Mouse (Mus musculus) spleen, adult 10 weeks (tissue): ENCODE data around the gene Fam19a3. TPM values are rescaled to one million over a fixed set of nuclear protein-coding genes. Genes with fewer than 3 reads are reported as not detected.

Experiments used
- polyA plus RNA-seq: library from polyadenylated mRNA; stranded (reverse); fragments of 350-450 nt; fragmentation: Illumina TruSeq; extraction: RNeasy Lipid Tissue Mini Kit (QIAGEN cat#74804); gene quantifications from one replicate; pipeline ENCODE4 v1.2.3, GENCODE M21; 2015; ENCODE audit warnings: low replicate concordance; ENCODE audit not compliant: insufficient read depth

Gene Fam19a3
- polyA plus RNA-seq, result 0.57 TPM

DNA sequence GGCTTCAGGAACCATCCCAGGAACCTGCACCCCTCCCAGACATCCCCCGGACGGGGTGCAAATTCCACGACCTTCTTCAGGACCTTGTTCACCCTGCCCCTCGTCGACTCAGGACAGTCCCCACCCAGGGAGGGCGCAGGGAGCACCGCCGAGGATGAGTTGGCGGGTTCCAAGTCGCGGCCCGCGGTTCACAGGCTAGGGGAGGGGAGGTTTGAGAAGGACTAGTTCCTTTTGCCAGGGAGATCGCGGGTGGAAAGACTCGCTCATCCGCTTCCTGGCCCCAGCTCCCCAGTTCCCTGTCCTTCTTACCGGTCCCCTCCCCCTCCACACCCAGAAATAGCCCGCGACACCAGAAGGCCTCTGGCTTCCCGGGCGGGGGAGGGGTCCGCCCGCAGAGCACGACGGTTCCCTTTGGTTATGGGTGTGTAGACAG is at the start of gene Fam19a3:
Fam19a3 (minus strand) TSS at position 370 of the 433 bp plus-strand sequence.

DNA sequence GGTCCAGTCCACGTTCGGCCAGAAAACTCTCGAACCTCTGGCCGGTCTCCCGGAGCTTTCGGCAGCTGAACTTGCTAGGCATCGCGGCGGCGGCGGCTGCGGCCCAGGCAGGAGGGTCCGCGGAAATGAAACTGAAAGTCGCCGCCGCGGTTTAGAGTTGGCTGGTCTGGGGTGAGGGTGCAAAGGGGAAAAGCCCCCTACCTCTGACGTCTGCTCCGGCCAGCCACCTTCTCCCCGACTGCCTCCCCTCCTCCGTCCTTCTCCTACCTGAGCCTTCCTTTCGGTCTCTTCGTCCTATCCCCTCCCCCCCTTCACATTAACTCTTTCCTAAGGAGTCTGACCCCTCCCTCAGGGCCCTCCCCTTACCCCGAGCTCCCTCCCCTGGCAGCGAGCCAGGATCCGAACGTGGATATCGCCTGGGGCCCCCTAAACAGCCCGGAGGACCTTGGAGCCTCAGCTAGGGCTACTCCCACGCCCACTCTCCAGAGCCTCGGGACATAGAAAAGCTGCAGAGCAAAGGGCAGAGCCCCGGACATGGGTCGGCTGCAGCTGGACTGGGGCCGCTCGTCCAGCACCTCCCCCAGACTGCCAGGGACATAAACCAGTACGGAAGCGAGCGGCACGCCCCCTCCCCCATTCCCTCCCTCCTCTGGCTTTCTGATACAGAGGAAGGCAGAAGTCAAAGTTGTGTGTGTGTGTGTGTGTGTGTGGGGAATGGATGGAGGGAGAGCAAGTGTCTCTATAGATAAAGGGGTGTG is 36.5 kb upstream of the Fam19a3 start, which contains the start of gene Mov10:
Mov10 (minus strand) TSS at position 573 of the 758 bp plus-strand sequence.

DNA sequence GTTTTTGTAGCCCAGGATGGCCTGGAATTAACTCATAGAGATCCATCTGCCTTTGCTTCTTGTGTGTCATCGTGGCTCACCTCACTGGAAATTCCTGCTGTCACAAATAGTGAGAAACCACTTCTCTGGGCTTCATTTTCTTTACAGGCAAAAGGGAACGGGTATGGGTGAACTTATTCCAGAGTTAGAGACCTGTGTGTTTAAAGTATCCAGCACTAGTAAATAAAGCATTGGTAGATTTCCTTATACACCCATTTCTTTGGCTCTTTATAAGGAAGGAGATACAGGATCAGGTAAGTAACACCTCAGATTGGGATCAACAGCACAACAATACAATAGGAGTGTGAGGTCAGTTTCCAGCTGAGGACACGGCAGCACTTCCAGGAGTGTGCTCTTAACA is 6.4 kb upstream of the Fam19a3 start, which contains the start of gene Rhoc:
Rhoc (plus strand) TSS at position 301 of the 400 bp plus-strand sequence.

DNA sequence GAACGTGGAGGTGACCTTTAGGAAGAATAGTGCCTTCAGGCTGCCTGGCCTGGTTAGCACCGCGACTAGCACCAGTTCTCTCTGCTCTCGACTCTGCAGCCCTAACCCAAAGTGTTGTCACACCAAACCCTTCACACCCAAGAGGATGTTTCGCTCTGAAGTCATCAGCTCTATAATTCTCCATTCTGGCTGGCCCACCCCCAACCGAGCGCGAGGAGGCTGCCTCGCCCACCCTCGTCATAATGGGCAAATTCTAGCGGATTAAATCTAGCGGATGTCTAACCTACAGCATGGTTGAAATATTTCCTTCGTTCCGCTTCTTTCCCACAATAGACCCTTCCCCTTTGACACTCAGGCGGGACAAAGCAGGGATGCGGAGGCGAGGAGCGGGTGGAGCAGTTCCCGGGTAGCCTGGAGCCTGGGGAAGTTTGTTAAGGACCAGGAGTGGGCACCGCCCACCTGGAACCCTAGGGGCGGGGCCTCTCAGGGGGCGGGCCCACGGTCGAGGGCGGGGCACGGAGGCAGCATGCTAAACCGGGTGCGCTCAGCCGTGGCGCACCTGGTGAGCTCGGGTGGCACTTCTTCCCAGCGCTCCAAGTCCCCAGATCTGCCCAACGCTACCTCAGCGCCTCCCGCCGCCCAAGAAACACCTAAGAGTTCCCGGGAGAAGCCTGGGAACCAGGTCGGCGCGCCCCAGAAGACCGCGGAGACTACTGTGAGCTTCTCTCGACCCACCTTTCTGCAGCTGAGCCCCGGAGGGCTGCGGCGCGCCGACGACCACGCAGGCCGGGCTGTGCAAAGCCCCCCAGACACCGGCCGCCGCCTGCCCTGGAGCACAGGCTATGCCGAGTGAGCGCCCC is 849 bp downstream of the Fam19a3 start, which contains the start of gene Ppm1j:
Ppm1j (plus strand) TSS at position 496 of the 860 bp plus-strand sequence.

Other genes with a start within 250 kb of the Fam19a3 start
- gene Slc16a1, start 143.2 kb downstream of the Fam19a3 start, polyA plus RNA-seq, result 49.9 TPM
- gene Ppm1j, start 784 bp downstream of the Fam19a3 start, polyA plus RNA-seq, result 3.7 TPM
- 17.6 TPM for gene Rhoc, start 6.5 kb upstream of the Fam19a3 start, polyA plus RNA-seq
- 11.7 TPM for gene Mov10, start 36.7 kb upstream of the Fam19a3 start, polyA plus RNA-seq
- 19.2 TPM for gene St7l, start 82.2 kb upstream of the Fam19a3 start, polyA plus RNA-seq
- gene Capza1, start 82.7 kb upstream of the Fam19a3 start, polyA plus RNA-seq, result 351 TPM
- gene Wnt2b, start 180.1 kb upstream of the Fam19a3 start, polyA plus RNA-seq, result 0.80 TPM